Mouse (Mus musculus): Measurements from ENCODE around the gene Klc4.

- no peak for TF ChIP-seq POLR2A (IDR thresholded peaks at IDR 0.05; ENCODE audit: control insufficient read depth, low read depth, low read length)
- no peak for TF ChIP-seq CTCF (IDR thresholded peaks at IDR 0.05; ENCODE audit: control insufficient read depth, insufficient read depth, insufficient replicate concordance, low read depth, low read length)
Observed at GRCm38 (mm10) chr17:46591406-46591805, 54.4 kb downstream of the Klc4 start.
